Mouse (Mus musculus) ES-E14 (cell line): ENCODE measurements around the gene Foxp1.

Source experiments
- CHD2 ChIP-seq: IDR thresholded peaks from 2 replicates; pipeline ENCODE4 v1.6.1; 2014; ENCODE audit warnings: mild to moderate bottlenecking, low read depth, low read length, inconsistent platforms
- MAFK ChIP-seq: IDR thresholded peaks from 2 replicates; pipeline ENCODE4 v1.6.1; 2014; ENCODE audit warnings: mild to moderate bottlenecking, low read depth, low read length, inconsistent platforms; ENCODE audit not compliant: insufficient read depth
- ZC3H11A ChIP-seq: IDR thresholded peaks from 2 replicates; pipeline ENCODE4 v1.6.1; 2012; ENCODE audit warnings: low read depth, mild to moderate bottlenecking, inconsistent platforms, low read length, borderline replicate concordance
- ZNF384 ChIP-seq: IDR thresholded peaks from 2 replicates; pipeline ENCODE4 v1.6.1; 2012; ENCODE audit warnings: low read depth, low read length, inconsistent platforms

- TF ChIP-seq CHD2 = no peak
- TF ChIP-seq ZNF384 = no peak
- no peak for TF ChIP-seq ZC3H11A
- no peak for TF ChIP-seq MAFK
These were observed 197.1 kb downstream of the Foxp1 start for GRCm38 (mm10) chr6:99325461-99325860.
